Mouse (Mus musculus) erythroid progenitor cell, adult 5-6 weeks (primary cell): Measurements from ENCODE around the gene Maff. TPM values are rescaled to one million over a fixed set of nuclear protein-coding genes. Genes with fewer than 3 reads are reported as not detected.

ENCODE experiments used
- ATAC-seq: replicated peaks from 2 replicates; pipeline ENCODE4 v1.8.0; 2016; ENCODE audit warnings: moderate number of reproducible peaks, mild to moderate bottlenecking, moderate TSS enrichment, inconsistent platforms; ENCODE audit not compliant: poor library complexity, low FRiP score, severe bottlenecking
- total RNA-seq, 2 experiments: library from RNA; stranded (forward) in 1 of 2; stranded (reverse) in 1 of 2; fragments of 150-400 nt in 1 of 2; fragments of 186-747, 209-891 nt in 1 of 2; gene quantifications; 2 replicates each; pipeline versions ENCODE4 v1.2.3 to v1.2.4; 2015 to 2017; ENCODE audit warnings: low replicate concordance in 2 of 2

Maff gene
- total RNA-seq (2015; ENCODE audit: low replicate concordance) (not detected in 2 replicates), total RNA-seq (2017; ENCODE audit: low replicate concordance) (not detected in 2 replicates)

DNA sequence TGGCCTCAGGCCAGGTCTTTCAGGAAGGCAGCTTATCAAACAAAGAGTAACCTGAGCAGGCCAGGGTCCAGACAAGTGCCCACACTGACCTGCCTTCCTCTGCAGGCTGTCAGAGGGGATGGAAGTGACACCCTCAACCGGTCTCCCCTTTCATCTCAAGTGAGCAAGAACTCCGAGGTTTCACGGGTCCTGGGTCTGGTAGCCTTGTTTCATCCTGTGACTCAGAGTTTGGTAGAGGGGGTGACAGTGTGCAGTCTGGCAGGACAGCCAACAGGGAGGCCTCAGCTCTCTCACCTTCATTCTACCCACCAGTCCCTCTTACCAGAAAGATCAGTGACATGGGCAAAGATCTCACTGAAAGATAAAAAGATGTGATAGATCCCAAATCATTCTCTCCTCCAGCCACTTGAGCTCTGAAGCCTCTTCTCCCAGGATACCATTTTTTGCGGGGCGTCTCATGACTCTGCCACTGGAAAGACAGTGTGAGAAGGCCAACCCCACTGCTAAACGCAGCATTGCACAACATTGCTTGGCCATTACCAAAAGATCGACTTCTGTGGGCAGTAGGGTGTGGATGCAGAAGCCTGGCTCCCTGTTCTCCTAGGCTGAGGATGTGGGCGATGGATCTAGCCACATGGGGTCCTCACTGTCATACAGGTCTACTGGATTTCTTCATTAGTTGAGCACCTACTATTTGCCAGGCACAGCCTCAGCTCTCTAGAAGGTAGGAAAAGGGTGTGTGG lies at the start of gene Maff:
Gene Maff (plus strand): TSS at position 571 of the 743 bp plus-strand sequence.
- no peak for ATAC-seq

- ATAC-seq: no peak
Measured at GRCm38 (mm10) chr15:79298553-79298952, 47.9 kb upstream of the Maff start.

GRCm38 (mm10) chr15:79299563-79300155 lies 46.8 kb upstream of the Maff start:
- ATAC-seq: no peak

DNA sequence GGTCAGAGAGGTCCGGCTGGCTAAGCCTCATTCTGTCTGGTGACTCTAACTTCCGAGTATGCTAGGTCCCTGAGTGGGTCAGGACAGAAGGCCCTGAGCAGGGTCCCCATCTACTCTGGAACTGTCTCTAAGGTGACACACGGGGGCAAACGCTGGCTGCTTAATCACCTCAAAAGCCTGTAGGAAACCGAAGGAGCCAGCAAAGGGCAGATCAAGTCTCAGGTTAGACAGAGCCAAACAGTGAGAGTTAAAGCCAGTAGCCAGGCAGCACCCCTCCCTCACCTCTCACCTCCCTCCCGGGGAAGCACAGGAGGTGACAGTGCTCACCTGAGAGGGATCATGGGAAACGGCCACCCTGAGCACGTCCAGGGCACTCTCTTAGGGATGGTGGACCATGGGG lies 42.7 kb upstream of the Maff start:
- no peak for ATAC-seq

- ATAC-seq: no peak
Measured at GRCm38 (mm10) chr15:79304832-79305231, 41.6 kb upstream of the Maff start.

- ATAC-seq: no peak
Measured at GRCm38 (mm10) chr15:79306043-79306637, 40.3 kb upstream of the Maff start.

- ATAC-seq: no peak
Measured at GRCm38 (mm10) chr15:79307861-79308260, 38.6 kb upstream of the Maff start.

- no peak for ATAC-seq
Measured at GRCm38 (mm10) chr15:79313848-79314369, 32.5 kb upstream of the Maff start.

- no peak for ATAC-seq
Measured at GRCm38 (mm10) chr15:79321733-79322190, 24.7 kb upstream of the Maff start.

DNA sequence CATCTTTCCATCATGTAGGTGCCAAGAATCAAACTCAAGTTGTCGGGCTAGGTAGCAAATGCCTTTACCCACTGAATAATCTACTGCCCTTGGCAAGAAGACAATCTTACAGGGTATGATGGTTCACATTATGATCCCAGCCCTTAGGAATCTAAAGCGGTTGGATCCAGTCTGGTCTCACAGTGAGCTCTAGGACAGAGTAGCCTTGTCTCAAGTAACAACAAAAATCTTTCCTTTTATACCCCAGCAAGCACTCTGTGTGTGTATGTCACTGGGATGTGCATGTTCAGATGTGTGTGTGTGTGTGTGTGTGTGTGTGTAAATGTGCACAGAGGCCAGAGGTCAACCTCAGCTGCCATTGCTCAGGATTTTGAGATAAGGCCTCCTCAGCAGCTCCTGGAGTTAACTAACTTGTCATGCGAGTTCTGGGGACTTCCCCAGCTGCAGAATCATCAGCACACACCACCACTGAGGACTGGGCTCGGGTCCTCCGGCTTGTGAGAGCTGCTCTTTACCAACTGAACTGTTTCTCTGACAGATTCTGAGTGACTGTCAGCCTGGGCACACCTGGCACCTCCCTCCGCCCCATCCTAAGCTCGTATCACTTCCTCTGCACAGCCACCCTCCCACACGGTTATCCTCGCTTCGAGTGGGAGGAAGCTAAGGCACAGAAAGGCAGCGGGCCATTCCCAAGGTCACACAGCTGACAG lies 24.0 kb upstream of the Maff start:
- no peak for ATAC-seq

- ATAC-seq: no peak
Measured at GRCm38 (mm10) chr15:79322991-79323790, 23.2 kb upstream of the Maff start.

- no peak for ATAC-seq
Measured at GRCm38 (mm10) chr15:79323791-79324155, 22.6 kb upstream of the Maff start.

GRCm38 (mm10) chr15:79324373-79324772 lies 22.0 kb upstream of the Maff start:
- ATAC-seq: no peak

- ATAC-seq: no peak
Measured at GRCm38 (mm10) chr15:79325742-79326141, 20.7 kb upstream of the Maff start.

DNA sequence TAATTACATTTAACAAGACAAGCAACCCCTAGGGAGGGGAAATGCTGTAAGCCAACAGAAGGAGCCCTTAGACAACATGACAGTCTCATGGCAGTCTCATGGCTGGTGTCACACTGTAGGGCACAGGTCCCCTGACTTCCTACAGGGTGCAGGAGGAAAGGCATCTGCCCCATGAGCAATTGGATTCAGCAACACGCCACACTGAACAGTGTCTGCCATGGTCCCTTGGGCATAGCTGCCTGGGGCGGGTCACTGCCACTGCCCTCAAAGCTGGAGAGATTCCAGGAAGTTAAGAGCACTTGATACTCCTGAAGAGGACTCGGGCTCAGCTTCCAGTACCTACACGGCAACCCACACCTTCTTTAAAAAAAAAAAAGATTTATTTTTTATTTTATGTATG lies 20.2 kb upstream of the Maff start:
- no peak for ATAC-seq

DNA sequence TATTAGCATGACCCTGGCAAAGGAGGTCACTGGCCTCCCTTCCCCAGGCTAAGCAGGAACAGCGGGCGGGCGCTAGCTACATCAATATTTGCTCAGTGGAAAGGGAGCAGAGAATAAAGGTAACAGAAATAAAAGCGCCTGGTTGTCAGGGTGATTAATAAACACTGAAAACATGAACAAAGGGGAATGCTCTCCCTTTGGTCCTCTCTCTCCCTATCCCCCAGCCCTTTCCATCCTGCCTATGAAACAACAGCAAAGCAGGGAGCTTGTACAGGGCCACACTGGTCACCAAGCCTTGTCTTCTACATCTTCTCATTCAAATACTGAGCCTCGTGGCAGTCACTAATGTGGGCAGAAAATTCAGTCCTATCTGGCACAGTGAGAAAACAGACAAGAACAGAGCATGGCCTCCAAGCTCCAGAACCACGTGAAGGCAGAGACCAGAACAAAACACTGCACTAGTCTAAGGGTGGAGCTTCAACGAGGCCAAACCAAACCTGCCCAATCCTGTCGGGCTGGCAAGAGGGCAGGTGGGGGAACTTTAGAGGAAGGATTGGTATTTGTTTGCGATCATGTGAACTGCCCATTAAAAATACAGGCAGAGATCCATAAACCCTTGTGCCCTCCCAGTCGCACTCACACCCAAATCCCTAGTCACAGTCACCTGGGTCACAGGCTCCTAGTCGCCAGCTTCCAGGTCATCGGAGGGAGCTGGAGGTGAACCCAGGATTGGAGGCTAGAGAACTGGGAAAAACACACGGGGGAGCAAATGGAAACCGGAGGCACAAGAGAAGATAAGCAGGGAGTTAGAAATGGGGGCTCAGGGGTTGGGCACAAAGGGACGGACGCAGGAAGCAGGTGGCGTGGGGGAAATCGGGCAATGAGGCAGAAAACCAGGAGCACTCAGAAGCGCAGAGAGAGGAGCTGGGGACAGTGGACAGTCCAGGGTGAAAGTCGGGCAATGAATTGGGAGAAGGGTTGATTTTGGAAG lies 19.2 kb upstream of the Maff start:
- ATAC-seq: peak; percentile 51

- ATAC-seq: peak; percentile 95
Measured at GRCm38 (mm10) chr15:79328058-79328938, 18.1 kb upstream of the Maff start, which contains the start of gene Pla2g6. Gene Pla2g6, minus strand, starts transcription at chr15:79328390.
